Mouse (Mus musculus) cerebellum, adult 11-12 months (tissue): ENCODE data around the gene Pdcd1lg2.

Experiments used
- DNase-seq: peaks from one replicate; pipeline ENCODE4 v3.0.0; 2022

The Pdcd1lg2 gene

GRCm38 (mm10) chr19:29474803-29475202, 64.1 kb downstream of the Pdcd1lg2 start:
- no peak for DNase-seq

GRCm38 (mm10) chr19:29475210-29475620, 64.5 kb downstream of the Pdcd1lg2 start:
- no peak for DNase-seq

DNA sequence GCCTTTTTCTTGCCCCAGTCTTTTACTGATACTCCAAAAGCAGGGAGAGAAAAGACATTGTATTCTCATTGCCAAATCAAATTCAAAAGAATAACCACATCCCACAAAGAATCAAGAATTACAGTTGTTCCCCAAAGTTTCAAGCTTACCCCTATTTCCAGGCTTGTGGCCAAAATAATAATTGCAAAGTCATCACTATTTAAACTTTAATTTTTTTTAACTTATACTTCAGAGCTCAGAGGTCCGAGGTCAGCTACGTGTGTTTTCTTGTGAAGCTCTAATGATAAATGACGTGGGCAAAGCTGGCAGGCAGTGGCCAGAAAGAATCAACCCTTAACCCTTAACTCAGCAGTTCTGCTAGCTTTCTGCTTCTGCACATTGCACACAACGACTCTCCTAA, 67.9 kb downstream of the Pdcd1lg2 start:
- DNase-seq: no peak

- no peak for DNase-seq
Observed at GRCm38 (mm10) chr19:29481578-29481977, 70.9 kb downstream of the Pdcd1lg2 start.

- DNase-seq: no peak
Observed at GRCm38 (mm10) chr19:29482148-29482547, 71.4 kb downstream of the Pdcd1lg2 start.

- DNase-seq: no peak
Observed at GRCm38 (mm10) chr19:29482637-29483036, 71.9 kb downstream of the Pdcd1lg2 start.

- DNase-seq: no peak
Observed at GRCm38 (mm10) chr19:29483386-29483785, 72.7 kb downstream of the Pdcd1lg2 start.

- no peak for DNase-seq
Observed at GRCm38 (mm10) chr19:29484537-29484936, 73.8 kb downstream of the Pdcd1lg2 start.

- no peak for DNase-seq
Observed at GRCm38 (mm10) chr19:29485257-29485948, 74.7 kb downstream of the Pdcd1lg2 start.

DNA sequence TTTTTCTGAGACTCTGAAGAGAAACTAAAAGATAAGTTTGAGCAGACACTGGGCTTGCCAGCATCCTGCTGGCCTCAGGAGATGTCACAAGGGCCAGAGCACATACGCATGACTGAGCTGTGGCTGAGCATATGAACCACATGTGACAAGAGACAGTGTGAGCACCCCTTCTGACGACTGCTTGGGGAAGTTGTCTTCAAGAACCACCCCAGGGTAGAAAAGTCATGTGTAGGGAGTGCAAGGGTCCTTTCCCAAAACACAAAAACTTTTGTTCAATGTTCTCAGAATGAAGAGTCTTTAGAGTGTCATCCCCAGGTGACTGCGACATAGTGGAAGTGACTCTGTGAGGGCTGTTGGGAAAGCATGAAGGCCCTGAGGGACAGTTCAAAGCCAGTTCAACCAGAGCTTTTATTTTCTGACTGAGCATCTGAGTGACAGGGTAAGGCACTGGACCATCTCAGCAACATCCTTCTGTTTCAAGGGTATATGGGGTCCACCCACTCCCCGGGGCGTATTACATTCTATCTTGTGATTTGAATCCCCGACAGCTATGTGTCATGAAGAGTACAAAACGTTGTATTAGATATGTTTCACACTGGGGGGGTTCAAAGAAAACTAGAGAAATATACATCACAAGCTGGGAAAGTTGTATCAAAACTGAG, 76.0 kb downstream of the Pdcd1lg2 start:
- DNase-seq: no peak

- no peak for DNase-seq
Observed at GRCm38 (mm10) chr19:29487326-29488072, 76.8 kb downstream of the Pdcd1lg2 start.

- DNase-seq: no peak
Observed at GRCm38 (mm10) chr19:29488073-29488390, 77.3 kb downstream of the Pdcd1lg2 start.

- DNase-seq: no peak
Observed at GRCm38 (mm10) chr19:29488420-29488819, 77.7 kb downstream of the Pdcd1lg2 start.

DNA sequence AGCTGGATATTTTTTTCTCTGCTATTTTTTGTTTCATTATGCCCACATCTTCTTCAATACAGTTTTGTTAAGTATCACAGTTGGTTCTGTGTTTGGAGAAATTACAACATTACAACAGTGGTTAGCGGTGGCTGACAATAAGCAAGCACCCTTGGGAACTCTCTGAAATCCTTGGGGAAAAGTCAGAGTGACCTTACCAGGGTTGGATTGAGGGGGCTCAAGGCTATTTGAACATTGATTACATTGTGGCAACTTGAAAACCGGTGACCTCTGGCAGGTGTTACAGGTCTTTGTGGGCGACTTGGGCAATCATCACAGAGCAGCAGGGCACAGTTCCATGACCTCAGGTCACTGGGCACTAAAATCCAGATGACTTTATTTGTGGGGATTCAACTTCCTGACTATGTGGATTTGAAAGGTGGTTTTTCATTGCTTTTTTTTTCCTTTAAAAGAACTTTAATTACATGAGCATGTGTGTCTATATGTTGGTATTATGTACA, 79.1 kb downstream of the Pdcd1lg2 start:
- DNase-seq: no peak

DNA sequence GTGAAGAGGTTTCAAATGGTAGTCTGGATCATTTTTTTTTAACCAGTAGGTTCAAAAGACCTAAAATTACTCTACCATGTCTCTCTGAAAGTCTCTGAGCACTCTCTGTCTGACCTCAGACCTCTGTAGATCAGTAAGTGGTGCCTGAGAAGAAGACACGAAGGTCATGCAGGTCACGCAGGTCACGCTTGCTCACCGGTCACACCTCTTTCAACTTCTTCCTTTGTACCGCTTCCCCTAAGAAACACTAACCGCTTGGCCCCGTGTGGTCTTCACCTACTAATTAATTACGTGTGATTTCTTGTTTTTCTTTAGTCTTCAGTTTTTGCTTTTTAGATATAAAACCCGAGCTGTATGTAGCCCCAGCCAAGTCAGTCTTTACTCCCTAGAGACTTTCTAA, 80.7 kb downstream of the Pdcd1lg2 start:
- no peak for DNase-seq

DNA sequence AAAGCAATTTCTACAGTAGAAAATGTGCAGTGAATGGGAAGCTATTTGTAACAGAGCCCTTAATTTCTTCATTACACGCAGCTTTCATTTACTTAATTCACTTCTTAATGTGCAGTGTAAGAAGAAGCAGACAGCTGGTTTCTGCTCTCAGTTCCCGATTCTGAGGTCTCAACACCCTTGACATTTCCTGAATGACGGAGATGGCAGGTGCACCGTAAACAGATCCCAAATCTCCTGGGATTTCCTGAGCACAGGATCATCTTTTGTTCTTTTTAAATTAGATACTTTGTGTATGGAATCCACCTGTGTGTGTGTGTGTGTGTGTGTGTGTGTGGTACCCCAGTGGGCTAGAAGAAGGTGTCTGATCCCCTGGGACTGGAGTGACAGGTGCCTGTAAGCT, 83.7 kb downstream of the Pdcd1lg2 start:
- DNase-seq: no peak

GRCm38 (mm10) chr19:29496001-29496597, 85.4 kb downstream of the Pdcd1lg2 start:
- no peak for DNase-seq

- DNase-seq: no peak
Observed at GRCm38 (mm10) chr19:29496786-29497557, 86.3 kb downstream of the Pdcd1lg2 start.

- no peak for DNase-seq
Observed at GRCm38 (mm10) chr19:29497874-29498273, 87.2 kb downstream of the Pdcd1lg2 start.

GRCm38 (mm10) chr19:29498842-29499456, 88.2 kb downstream of the Pdcd1lg2 start:
- no peak for DNase-seq

DNA sequence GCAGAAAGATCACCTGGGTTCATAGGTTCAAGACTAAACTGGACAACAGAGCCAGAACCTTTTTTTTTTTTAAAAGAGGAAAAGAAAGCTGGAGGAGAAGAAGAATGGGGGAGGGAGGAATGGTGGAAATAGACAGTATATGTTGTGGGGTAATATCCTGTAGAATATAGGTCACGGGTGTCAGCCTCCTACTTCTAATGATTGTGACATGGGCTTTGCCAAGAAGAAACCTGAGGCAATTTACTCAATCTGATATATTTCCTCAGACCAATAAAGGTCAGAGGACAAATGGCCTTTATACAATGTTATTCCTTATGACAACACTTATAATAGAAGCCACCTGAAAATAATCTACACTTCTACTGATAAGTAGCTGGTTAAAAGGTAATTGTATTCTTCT, 89.6 kb downstream of the Pdcd1lg2 start:
- DNase-seq: no peak

DNA sequence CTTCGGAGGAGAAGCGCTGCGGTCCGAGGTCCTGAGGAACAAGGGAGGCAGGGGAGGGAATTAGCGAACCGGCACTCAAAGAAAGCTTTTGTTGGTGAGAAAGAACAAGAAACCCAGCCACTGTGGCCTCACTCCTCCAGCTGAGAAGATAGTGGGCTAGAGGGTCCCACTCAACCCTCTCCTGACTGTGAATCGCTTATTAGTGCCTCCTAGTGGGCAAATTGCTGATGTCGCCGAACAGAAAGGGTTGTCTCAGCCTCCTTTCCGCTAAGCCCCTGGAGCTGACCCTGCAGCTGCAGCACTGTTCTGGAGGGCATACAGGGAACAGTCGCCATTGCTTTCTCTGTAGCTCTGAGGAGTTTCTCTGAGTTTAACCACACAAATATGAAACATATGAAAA, 90.4 kb downstream of the Pdcd1lg2 start:
- DNase-seq: no peak
